Mouse (Mus musculus): Measurements from ENCODE around the gene Gcm1. TPM values are rescaled to one million over a fixed set of nuclear protein-coding genes. Genes with fewer than 3 reads are reported as not detected.
A peak's percentile ranks its signal among the peaks of the same experiment; 100 is the strongest.

The Gcm1 gene
- polyA plus RNA-seq, 1 experiment from 2014 or later: not detected

DNA sequence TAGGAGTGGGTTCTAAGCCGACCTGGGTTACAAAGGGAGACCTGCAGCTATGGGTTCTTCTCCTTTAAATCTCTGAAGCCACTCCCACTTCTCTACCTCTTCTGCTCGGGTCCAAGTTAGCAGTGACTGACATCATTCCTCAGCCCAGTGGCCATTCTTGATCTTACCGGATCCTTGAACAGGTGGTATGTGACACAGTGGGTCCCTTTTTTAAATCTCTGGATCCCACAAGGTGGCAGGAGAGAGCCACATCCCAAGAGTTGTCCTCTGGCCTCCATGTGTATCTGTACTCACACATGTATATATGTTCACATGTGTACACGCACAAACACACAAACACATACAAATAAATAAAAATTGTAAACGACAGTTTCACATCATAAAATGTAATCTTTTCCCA, 16.4 kb upstream of the Gcm1 start:
- Histone ChIP-seq H3K27ac (replicated peaks) (no peak overlapping the region), H3K4me1 (replicated peaks; ENCODE audit: control insufficient read depth, insufficient read depth) (no peaks in the 10 kb centered on the region), H3K4me3 (ENCODE audit: low read depth, low read length) (no peak overlapping the region), H3K9ac (ENCODE audit: low read length) (no peak overlapping the region), H3K4me2 (replicated peaks; ENCODE audit: low read depth) (no peak overlapping the region), H3K36me3 (ENCODE audit: control insufficient read depth, insufficient read depth, low read length) (no peaks in the 10 kb centered on the region), H3K9me3 (ENCODE audit: control insufficient read depth, low read length) (no peaks in the 10 kb centered on the region), H3K27me3 (ENCODE audit: control insufficient read depth, insufficient read depth, low read length) (no peaks in the 10 kb centered on the region)
- 71% methylated on average over 5 of the region's 5 CpGs for WGBS
- peak; percentile 45 for TF ChIP-seq CTCF (IDR thresholded peaks at IDR 0.05; ENCODE audit: low read depth)
- TF ChIP-seq EP300 (optimal IDR thresholded peaks at IDR 0.05): no peak
- no peak for DNase-seq (ENCODE audit: low spot score)
- no peak for ATAC-seq (ENCODE audit: low FRiP score, low TSS enrichment)

GRCm38 (mm10) chr9:78035831-78036230, 15.9 kb upstream of the Gcm1 start:
- H3K36me3 ChIP-seq (ENCODE audit: control insufficient read depth, insufficient read depth, low read length): no peaks in the 10 kb centered on the region
- H3K9me3 ChIP-seq (ENCODE audit: control insufficient read depth, low read length): no peaks in the 10 kb centered on the region
- no peak overlapping the region for H3K9ac ChIP-seq (ENCODE audit: low read length)
- ATAC-seq (ENCODE audit: low FRiP score, low TSS enrichment) (no peak), DNase-seq (ENCODE audit: low spot score) (no peak)
- 87% methylated on average over 8 of the region's 8 CpGs for WGBS
- H3K4me1 ChIP-seq (replicated peaks; ENCODE audit: control insufficient read depth, insufficient read depth): no peaks in the 10 kb centered on the region
- H3K27me3 ChIP-seq (ENCODE audit: control insufficient read depth, insufficient read depth, low read length): no peaks in the 10 kb centered on the region
- H3K4me3 ChIP-seq (ENCODE audit: low read depth, low read length): no peak overlapping the region
- TF ChIP-seq CTCF (IDR thresholded peaks at IDR 0.05; ENCODE audit: low read depth) (no peak), EP300 (optimal IDR thresholded peaks at IDR 0.05) (no peak)
- no peak overlapping the region for H3K27ac ChIP-seq (replicated peaks)
- no peak overlapping the region for H3K4me2 ChIP-seq (replicated peaks; ENCODE audit: low read depth)

- WGBS: 32% methylated on average over 18 of the region's 18 CpGs
- Histone ChIP-seq H3K4me3 (ENCODE audit: low read depth, low read length) (no peak overlapping the region), H3K4me2 (replicated peaks; ENCODE audit: low read depth) (no peak overlapping the region), H3K4me1 (replicated peaks; ENCODE audit: control insufficient read depth, insufficient read depth) (no peaks in the 10 kb centered on the region), H3K36me3 (ENCODE audit: control insufficient read depth, insufficient read depth, low read length) (no peaks in the 10 kb centered on the region), H3K9ac (ENCODE audit: low read length) (no peak overlapping the region), H3K27ac (replicated peaks) (no peak overlapping the region), H3K9me3 (ENCODE audit: control insufficient read depth, low read length) (no peaks in the 10 kb centered on the region), H3K27me3 (ENCODE audit: control insufficient read depth, insufficient read depth, low read length) (no peaks in the 10 kb centered on the region)
- DNase-seq (ENCODE audit: low spot score) (peak; percentile 87), ATAC-seq (ENCODE audit: low FRiP score, low TSS enrichment) (peak; percentile 89)
- TF ChIP-seq EP300 (optimal IDR thresholded peaks at IDR 0.05) (no peak), CTCF (IDR thresholded peaks at IDR 0.05; ENCODE audit: low read depth) (peak; percentile 100)
Measured at GRCm38 (mm10) chr9:78038755-78039489, 12.8 kb upstream of the Gcm1 start.

GRCm38 (mm10) chr9:78045171-78045570, 6.6 kb upstream of the Gcm1 start:
- ATAC-seq (ENCODE audit: low FRiP score, low TSS enrichment): no peak

GRCm38 (mm10) chr9:78046755-78047154, 5.0 kb upstream of the Gcm1 start:
- no peaks in the 10 kb centered on the region for H3K9me3 ChIP-seq (ENCODE audit: control insufficient read depth, low read length)
- DNase-seq (ENCODE audit: low spot score) (peak; percentile 33), ATAC-seq (ENCODE audit: low FRiP score, low TSS enrichment) (no peak)
- WGBS: 46% methylated on average over 20 of the region's 20 CpGs
- peak overlapping the region; percentile 39; the same call in 1 of the 2 replicates for H3K4me2 ChIP-seq (replicated peaks; ENCODE audit: low read depth)
- TF ChIP-seq EP300 (optimal IDR thresholded peaks at IDR 0.05): no peak
- peak; percentile 37 for TF ChIP-seq CTCF (IDR thresholded peaks at IDR 0.05; ENCODE audit: low read depth)
- H3K27ac ChIP-seq (replicated peaks): no peak overlapping the region
- no peak overlapping the region for H3K9ac ChIP-seq (ENCODE audit: low read length)
- no peaks in the 10 kb centered on the region for H3K36me3 ChIP-seq (ENCODE audit: control insufficient read depth, insufficient read depth, low read length)
- H3K27me3 ChIP-seq (ENCODE audit: control insufficient read depth, insufficient read depth, low read length): no peaks in the 10 kb centered on the region
- peak overlapping the region; percentile 20; the same call in 1 of the 2 replicates for H3K4me3 ChIP-seq (ENCODE audit: low read depth, low read length)
- no peaks in the 10 kb centered on the region for H3K4me1 ChIP-seq (replicated peaks; ENCODE audit: control insufficient read depth, insufficient read depth)

More at GRCm38 (mm10) chr9:78045171-78045570, 6.6 kb upstream of the Gcm1 start:
- no peak overlapping the region; the same call in 1 of the 2 replicates for H3K27ac ChIP-seq (replicated peaks)
- no peaks in the 10 kb centered on the region for H3K4me1 ChIP-seq (replicated peaks; ENCODE audit: control insufficient read depth, insufficient read depth)
- no peak overlapping the region for H3K4me2 ChIP-seq (replicated peaks; ENCODE audit: low read depth)
- 45% methylated on average over 6 of the region's 6 CpGs for WGBS
- no peak overlapping the region for H3K9ac ChIP-seq (ENCODE audit: low read length)
- H3K36me3 ChIP-seq (ENCODE audit: control insufficient read depth, insufficient read depth, low read length): no peaks in the 10 kb centered on the region
- H3K9me3 ChIP-seq (ENCODE audit: control insufficient read depth, low read length): no peaks in the 10 kb centered on the region
- no peaks in the 10 kb centered on the region for H3K27me3 ChIP-seq (ENCODE audit: control insufficient read depth, insufficient read depth, low read length)
- TF ChIP-seq CTCF (IDR thresholded peaks at IDR 0.05; ENCODE audit: low read depth): no peak
- no peak for DNase-seq (ENCODE audit: low spot score)
- H3K4me3 ChIP-seq (ENCODE audit: low read depth, low read length): no peak overlapping the region

- H3K4me1 ChIP-seq (replicated peaks; ENCODE audit: control insufficient read depth, insufficient read depth): no peaks in the 10 kb centered on the region
- H3K9ac ChIP-seq (ENCODE audit: low read length): no peak overlapping the region
- no peaks in the 10 kb centered on the region for H3K36me3 ChIP-seq (ENCODE audit: control insufficient read depth, insufficient read depth, low read length)
- ATAC-seq (ENCODE audit: low FRiP score, low TSS enrichment): no peak
- H3K27ac ChIP-seq (replicated peaks): no peak overlapping the region
- no peak overlapping the region for H3K4me2 ChIP-seq (replicated peaks; ENCODE audit: low read depth)
- no peaks in the 10 kb centered on the region for H3K9me3 ChIP-seq (ENCODE audit: control insufficient read depth, low read length)
- no peak for DNase-seq (ENCODE audit: low spot score)
- H3K4me3 ChIP-seq (ENCODE audit: low read depth, low read length): no peak overlapping the region
- no peak for TF ChIP-seq EP300 (optimal IDR thresholded peaks at IDR 0.05)
- TF ChIP-seq CTCF (IDR thresholded peaks at IDR 0.05; ENCODE audit: low read depth): no peak
- H3K27me3 ChIP-seq (ENCODE audit: control insufficient read depth, insufficient read depth, low read length): no peaks in the 10 kb centered on the region
- 52% methylated on average over 5 of the region's 5 CpGs for WGBS
Measured at GRCm38 (mm10) chr9:78050452-78050970, 1.2 kb upstream of the Gcm1 start.

All from stomach, postnatal 0 days (tissue).